Mouse (Mus musculus): ENCODE measurements around the gene Cir1.

GRCm38 (mm10) chr2:73317426-73317825 lies 4.9 kb upstream of the Cir1 start:
- TF ChIP-seq GATA1 (IDR thresholded peaks at IDR 0.05; ENCODE audit: low read length) (no peak), TAL1 (IDR thresholded peaks at IDR 0.05; ENCODE audit: low read length) (no peak)

All from erythroblast, embryonic 14.5 days (primary cell).